Mouse (Mus musculus): Measurements from ENCODE around the gene Gm17324. TPM values are rescaled to one million over a fixed set of nuclear protein-coding genes. Genes with fewer than 3 reads are reported as not detected.
A peak's percentile ranks its signal among the peaks of the same experiment; 100 is the strongest.

The Gm17324 gene
- polyA plus RNA-seq, 1 experiment from 2014 or later, result 0.17 TPM

GRCm38 (mm10) chr9:78442579-78443392 lies 5.8 kb downstream of the Gm17324 start, which contains the start of gene Cgas:
Cgas (minus strand) TSS chr9:78443237.
- no peaks in the 10 kb centered on the region for H3K9me3 ChIP-seq (ENCODE audit: control insufficient read depth)
- 1% methylated on average over 81 of the region's 81 CpGs for WGBS
- peaks cover 22% of the 10 kb centered on the region; the same call in 1 of the 2 replicates for H3K27me3 ChIP-seq (replicated peaks; ENCODE audit: control insufficient read depth, insufficient read depth, low read length)
- H3K27ac ChIP-seq (ENCODE audit: low read depth, low read length), result no peak within 1 kb of the TSS
- no peaks in the 10 kb centered on the region; the same call in 1 of the 2 replicates for H3K4me1 ChIP-seq (replicated peaks; ENCODE audit: control insufficient read depth, insufficient read depth, low read length)
- peak within 1 kb of the TSS; percentile 59 for H3K4me3 ChIP-seq (ENCODE audit: low read depth, low read length)
- H3K9ac ChIP-seq (ENCODE audit: low read depth, low read length), result peak within 1 kb of the TSS; percentile 49
- peak within 1 kb of the TSS; percentile 87 for H3K4me2 ChIP-seq (replicated peaks; ENCODE audit: low read depth)
- no peaks in the 10 kb centered on the region for H3K36me3 ChIP-seq (ENCODE audit: control insufficient read depth, insufficient read depth)
- TF ChIP-seq CTCF (IDR thresholded peaks at IDR 0.05; ENCODE audit: low read depth), result no peak
- ATAC-seq, result peak; percentile 65

DNA sequence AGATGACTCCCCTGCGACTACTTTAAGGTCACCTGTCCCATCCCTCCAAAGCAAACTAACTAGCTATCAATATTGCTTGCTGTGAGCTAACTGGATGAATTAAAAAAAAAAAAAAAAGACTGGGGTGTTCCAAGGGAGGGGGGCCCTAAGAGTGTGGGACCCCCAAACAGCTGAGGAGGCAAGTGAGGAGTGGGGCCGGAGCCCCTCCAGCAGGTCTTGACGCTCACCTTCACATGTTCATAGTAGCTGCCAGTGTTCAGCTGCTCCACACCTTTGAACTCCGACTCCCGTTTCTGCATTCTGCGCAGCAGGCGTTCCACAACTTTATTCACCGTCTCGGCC lies 6.4 kb downstream of the Gm17324 start:
- no peak for TF ChIP-seq CTCF (IDR thresholded peaks at IDR 0.05; ENCODE audit: low read depth)
- Histone ChIP-seq H3K4me2 (replicated peaks; ENCODE audit: low read depth) (peak overlapping the region; percentile 87), H3K4me3 (ENCODE audit: low read depth, low read length) (peak overlapping the region; percentile 59), H3K36me3 (ENCODE audit: control insufficient read depth, insufficient read depth) (no peaks in the 10 kb centered on the region), H3K9me3 (ENCODE audit: control insufficient read depth) (no peaks in the 10 kb centered on the region), H3K9ac (ENCODE audit: low read depth, low read length) (peak overlapping the region; percentile 49; the same call in 1 of the 2 replicates), H3K27ac (ENCODE audit: low read depth, low read length) (no peak overlapping the region), H3K27me3 (replicated peaks; ENCODE audit: control insufficient read depth, insufficient read depth, low read length) (peaks cover 22% of the 10 kb centered on the region; the same call in 1 of the 2 replicates), H3K4me1 (replicated peaks; ENCODE audit: control insufficient read depth, insufficient read depth, low read length) (no peaks in the 10 kb centered on the region; the same call in 1 of the 2 replicates)
- WGBS, result 6% methylated on average over 9 of the region's 9 CpGs
- peak; percentile 32; the same call in 1 of the 2 replicates for ATAC-seq

GRCm38 (mm10) chr9:78439426-78439825 lies 9.2 kb downstream of the Gm17324 start:
- ATAC-seq, result no peak
- Histone ChIP-seq H3K4me1 (replicated peaks; ENCODE audit: control insufficient read depth, insufficient read depth, low read length) (no peaks in the 10 kb centered on the region; the same call in 1 of the 2 replicates), H3K9ac (ENCODE audit: low read depth, low read length) (no peak overlapping the region), H3K27ac (ENCODE audit: low read depth, low read length) (no peak overlapping the region), H3K4me2 (replicated peaks; ENCODE audit: low read depth) (no peak overlapping the region), H3K36me3 (ENCODE audit: control insufficient read depth, insufficient read depth) (no peaks in the 10 kb centered on the region), H3K4me3 (ENCODE audit: low read depth, low read length) (no peak overlapping the region), H3K9me3 (ENCODE audit: control insufficient read depth) (no peaks in the 10 kb centered on the region), H3K27me3 (replicated peaks; ENCODE audit: control insufficient read depth, insufficient read depth, low read length) (peaks cover 17% of the 10 kb centered on the region; the same call in 1 of the 2 replicates)
- 70% methylated on average over 5 of the region's 5 CpGs for WGBS
- TF ChIP-seq CTCF (IDR thresholded peaks at IDR 0.05; ENCODE audit: low read depth), result no peak

DNA sequence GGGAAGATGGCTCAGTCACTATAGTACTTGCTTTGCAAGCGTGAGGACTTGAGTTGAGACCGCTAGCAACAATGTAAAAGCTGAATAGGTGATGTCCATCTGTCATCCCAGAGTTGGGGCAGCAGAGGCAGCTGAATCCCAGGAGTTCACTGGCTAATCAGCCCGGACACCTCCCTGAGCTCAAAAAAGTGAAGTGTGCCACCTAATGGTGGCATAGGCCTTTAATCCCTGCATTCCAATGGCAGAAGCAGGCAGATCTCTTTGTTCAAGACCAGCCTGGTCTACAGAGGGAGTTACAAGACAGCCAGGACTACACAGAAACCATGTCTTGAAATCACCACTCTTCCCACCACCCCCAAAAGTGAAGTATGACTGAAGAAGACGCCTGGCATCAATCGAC lies 16.1 kb downstream of the Gm17324 start:
- Histone ChIP-seq H3K36me3 (ENCODE audit: control insufficient read depth, insufficient read depth) (peaks cover 6% of the 10 kb centered on the region; the same call in 1 of the 2 replicates), H3K9ac (ENCODE audit: low read depth, low read length) (no peak overlapping the region), H3K27ac (ENCODE audit: low read depth, low read length) (no peak overlapping the region), H3K9me3 (ENCODE audit: control insufficient read depth) (no peaks in the 10 kb centered on the region), H3K4me3 (ENCODE audit: low read depth, low read length) (no peak overlapping the region), H3K27me3 (replicated peaks; ENCODE audit: control insufficient read depth, insufficient read depth, low read length) (no peaks in the 10 kb centered on the region), H3K4me2 (replicated peaks; ENCODE audit: low read depth) (no peak overlapping the region), H3K4me1 (replicated peaks; ENCODE audit: control insufficient read depth, insufficient read depth, low read length) (no peaks in the 10 kb centered on the region)
- 89% methylated on average over 5 of the region's 5 CpGs for WGBS
- TF ChIP-seq CTCF (IDR thresholded peaks at IDR 0.05; ENCODE audit: low read depth), result peak; percentile 43
- ATAC-seq, result no peak

DNA sequence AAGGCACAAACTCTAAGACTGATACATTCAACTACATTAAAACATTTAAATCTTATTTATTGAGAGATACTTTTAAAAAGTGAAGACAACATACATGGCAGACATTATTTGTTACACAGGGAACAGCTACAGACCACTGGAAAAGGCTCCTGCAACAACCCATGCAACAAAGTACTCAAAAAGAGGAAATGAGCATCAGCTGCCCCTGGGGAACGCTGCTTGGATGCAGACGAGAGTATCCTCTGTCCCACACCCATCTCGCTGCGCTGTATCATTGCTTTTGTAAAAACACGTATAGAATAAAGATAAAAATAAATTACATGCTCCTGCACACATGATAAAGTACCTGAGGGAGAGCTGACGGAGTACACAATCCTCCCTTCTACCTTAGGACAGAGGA lies 18.1 kb downstream of the Gm17324 start:
- 76% methylated on average over 6 of the region's 6 CpGs for WGBS
- Histone ChIP-seq H3K27me3 (replicated peaks; ENCODE audit: control insufficient read depth, insufficient read depth, low read length) (no peaks in the 10 kb centered on the region), H3K36me3 (ENCODE audit: control insufficient read depth, insufficient read depth) (peaks cover 6% of the 10 kb centered on the region; the same call in 1 of the 2 replicates), H3K4me3 (ENCODE audit: low read depth, low read length) (no peak overlapping the region), H3K4me1 (replicated peaks; ENCODE audit: control insufficient read depth, insufficient read depth, low read length) (no peaks in the 10 kb centered on the region), H3K9me3 (ENCODE audit: control insufficient read depth) (no peaks in the 10 kb centered on the region), H3K27ac (ENCODE audit: low read depth, low read length) (no peak overlapping the region), H3K9ac (ENCODE audit: low read depth, low read length) (no peak overlapping the region), H3K4me2 (replicated peaks; ENCODE audit: low read depth) (no peak overlapping the region)
- no peak for ATAC-seq
- no peak for TF ChIP-seq CTCF (IDR thresholded peaks at IDR 0.05; ENCODE audit: low read depth)

DNA sequence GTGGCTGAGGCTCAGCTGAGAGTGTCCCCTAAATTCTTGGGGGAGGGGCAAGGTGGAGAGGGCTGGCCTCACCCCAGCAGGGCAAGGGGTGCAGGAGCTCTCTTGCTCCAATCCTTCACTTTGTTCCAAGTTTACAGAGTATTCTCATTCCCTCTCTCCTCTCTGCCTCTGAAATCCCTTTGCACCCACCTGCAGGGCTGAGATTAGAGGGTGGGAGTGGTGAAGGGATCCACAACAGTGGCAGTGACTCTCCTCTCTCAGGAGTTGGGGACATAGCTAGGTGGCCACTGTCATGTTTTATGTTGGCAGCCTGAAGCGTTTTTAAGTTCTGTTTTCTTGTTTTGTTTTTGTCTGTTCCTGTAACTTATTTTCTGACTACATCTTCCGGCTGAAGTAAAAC lies 19.0 kb downstream of the Gm17324 start:
- TF ChIP-seq CTCF (IDR thresholded peaks at IDR 0.05; ENCODE audit: low read depth), result no peak
- ATAC-seq, result no peak
- Histone ChIP-seq H3K4me3 (ENCODE audit: low read depth, low read length) (no peak overlapping the region), H3K4me1 (replicated peaks; ENCODE audit: control insufficient read depth, insufficient read depth, low read length) (no peaks in the 10 kb centered on the region), H3K4me2 (replicated peaks; ENCODE audit: low read depth) (no peak overlapping the region), H3K9ac (ENCODE audit: low read depth, low read length) (no peak overlapping the region), H3K36me3 (ENCODE audit: control insufficient read depth, insufficient read depth) (peaks cover 6% of the 10 kb centered on the region; the same call in 1 of the 2 replicates), H3K9me3 (ENCODE audit: control insufficient read depth) (no peaks in the 10 kb centered on the region), H3K27ac (ENCODE audit: low read depth, low read length) (no peak overlapping the region), H3K27me3 (replicated peaks; ENCODE audit: control insufficient read depth, insufficient read depth, low read length) (no peaks in the 10 kb centered on the region)
- WGBS, result 67% methylated on average over 2 of the region's 2 CpGs

Measured in intestine, postnatal 0 days (tissue).